Mouse (Mus musculus) activated CD4-positive, CD25-positive, alpha-beta regulatory T cell (primary cell): ENCODE measurements around the gene Dzip3. TPM values are rescaled to one million over a fixed set of nuclear protein-coding genes. Genes with fewer than 3 reads are reported as not detected.

Source experiments
- polyA plus RNA-seq, 2 experiments: library from polyadenylated mRNA; unstranded; fragments of 100-300 nt; shearing (Covaris generic); gene quantifications; one replicate each; pipeline ENCODE4 v1.2.1; 2017

The Dzip3 gene
- 1 to 10 TPM; 2.4 to 6.6 TPM for polyA plus RNA-seq

GRCm38 (mm10) chr16:48993559-48994342 is at the start of gene Dzip3, which contains the start of gene Cip2a:
Gene Dzip3, minus strand, starts transcription at chr16:48994165.
Gene Cip2a, plus strand, starts transcription at chr16:48994185.

Other genes with a start within 250 kb of the Dzip3 start
- 100 to 1,000 TPM; 116 to 152 TPM for gene Trat1, start 222.1 kb downstream of the Dzip3 start, polyA plus RNA-seq
- not detected for gene Retnlb, start 177.3 kb downstream of the Dzip3 start, polyA plus RNA-seq
- gene Retnla, start 151.6 kb downstream of the Dzip3 start, polyA plus RNA-seq, result 10 to 100 TPM in 1 of 2 experiments, not detected in 1; 43.8 TPM
- gene Retnlg, start 121.5 kb downstream of the Dzip3 start, polyA plus RNA-seq, result 1 to 10 TPM in 1 of 2 experiments, under 1 TPM in 1; 0.37 to 2.6 TPM
- gene Cip2a, start within 50 bp of the Dzip3 start, polyA plus RNA-seq, result 1 to 10 TPM; 5.8 to 6.3 TPM
- gene Myh15, start 63.3 kb upstream of the Dzip3 start, polyA plus RNA-seq, result under 1 TPM in 1 of 2 experiments, not detected in 1; 0.14 TPM